Mouse (Mus musculus): Measurements from ENCODE around the gene Kcna5. TPM values are rescaled to one million over a fixed set of nuclear protein-coding genes. Genes with fewer than 3 reads are reported as not detected.
A peak's percentile ranks its signal among the peaks of the same experiment; 100 is the strongest.

Kcna5 gene
- polyA plus RNA-seq, 1 experiment from 2014 or later = 1.6 TPM

GRCm38 (mm10) chr6:126500088-126500487, 35.1 kb downstream of the Kcna5 start:
- Histone ChIP-seq H3K9me3 (ENCODE audit: control insufficient read depth, low read length) (no peaks in the 10 kb centered on the region), H3K4me1 (ENCODE audit: control insufficient read depth, insufficient read depth, low read length) (no peaks in the 10 kb centered on the region), H3K36me3 (ENCODE audit: control insufficient read depth, insufficient read depth, low read length) (no peaks in the 10 kb centered on the region), H3K4me3 (ENCODE audit: low read depth, low read length) (no peak overlapping the region), H3K4me2 (ENCODE audit: low read depth, severe bottlenecking) (no peak overlapping the region), H3K27ac (replicated peaks; ENCODE audit: low read depth, low read length) (no peak overlapping the region), H3K9ac (ENCODE audit: low read length) (no peak overlapping the region), H3K27me3 (ENCODE audit: control insufficient read depth, insufficient read depth, low read length) (no peaks in the 10 kb centered on the region)
- ATAC-seq (ENCODE audit: insufficient number of reproducible peaks, low FRiP score, low TSS enrichment, low read depth) (no peak), DNase-seq (ENCODE audit: low spot score) (peak; percentile 91)
- 23% methylated on average over 8 of the region's 8 CpGs for WGBS

GRCm38 (mm10) chr6:126497878-126498277, 37.3 kb downstream of the Kcna5 start:
- Histone ChIP-seq H3K4me3 (ENCODE audit: low read depth, low read length) (no peak overlapping the region), H3K9ac (ENCODE audit: low read length) (no peak overlapping the region), H3K36me3 (ENCODE audit: control insufficient read depth, insufficient read depth, low read length) (no peaks in the 10 kb centered on the region), H3K27ac (replicated peaks; ENCODE audit: low read depth, low read length) (no peak overlapping the region), H3K4me2 (ENCODE audit: low read depth, severe bottlenecking) (no peak overlapping the region), H3K27me3 (ENCODE audit: control insufficient read depth, insufficient read depth, low read length) (no peaks in the 10 kb centered on the region), H3K4me1 (ENCODE audit: control insufficient read depth, insufficient read depth, low read length) (no peaks in the 10 kb centered on the region), H3K9me3 (ENCODE audit: control insufficient read depth, low read length) (no peaks in the 10 kb centered on the region)
- DNase-seq (ENCODE audit: low spot score) (peak; percentile 67), ATAC-seq (ENCODE audit: insufficient number of reproducible peaks, low FRiP score, low TSS enrichment, low read depth) (no peak)
- 57% methylated on average over 5 of the region's 5 CpGs for WGBS

- Histone ChIP-seq H3K4me3 (ENCODE audit: low read depth, low read length) (no peak overlapping the region), H3K36me3 (ENCODE audit: control insufficient read depth, insufficient read depth, low read length) (no peaks in the 10 kb centered on the region), H3K27me3 (ENCODE audit: control insufficient read depth, insufficient read depth, low read length) (no peaks in the 10 kb centered on the region), H3K27ac (replicated peaks; ENCODE audit: low read depth, low read length) (no peak overlapping the region), H3K4me1 (ENCODE audit: control insufficient read depth, insufficient read depth, low read length) (no peaks in the 10 kb centered on the region), H3K9me3 (ENCODE audit: control insufficient read depth, low read length) (no peaks in the 10 kb centered on the region), H3K9ac (ENCODE audit: low read length) (no peak overlapping the region), H3K4me2 (ENCODE audit: low read depth, severe bottlenecking) (no peak overlapping the region)
- WGBS = 45% methylated on average over 6 of the region's 6 CpGs
- DNase-seq (ENCODE audit: low spot score) = no peak
- no peak for ATAC-seq (ENCODE audit: insufficient number of reproducible peaks, low FRiP score, low TSS enrichment, low read depth)
These were observed 37.9 kb downstream of the Kcna5 start for GRCm38 (mm10) chr6:126497173-126497839.

GRCm38 (mm10) chr6:126487136-126487535, 48.1 kb downstream of the Kcna5 start:
- H3K4me1 ChIP-seq (ENCODE audit: control insufficient read depth, insufficient read depth, low read length) = no peaks in the 10 kb centered on the region

GRCm38 (mm10) chr6:126484887-126485286, 50.3 kb downstream of the Kcna5 start:
- H3K36me3 ChIP-seq (ENCODE audit: control insufficient read depth, insufficient read depth, low read length) = no peaks in the 10 kb centered on the region
- no peaks in the 10 kb centered on the region for H3K4me1 ChIP-seq (ENCODE audit: control insufficient read depth, insufficient read depth, low read length)
- H3K4me2 ChIP-seq (ENCODE audit: low read depth, severe bottlenecking) = no peak overlapping the region
- no peaks in the 10 kb centered on the region for H3K9me3 ChIP-seq (ENCODE audit: control insufficient read depth, low read length)
- no peak overlapping the region for H3K27ac ChIP-seq (replicated peaks; ENCODE audit: low read depth, low read length)
- no peak overlapping the region for H3K9ac ChIP-seq (ENCODE audit: low read length)
- H3K4me3 ChIP-seq (ENCODE audit: low read depth, low read length) = no peak overlapping the region
- 51% methylated on average over 4 of the region's 4 CpGs for WGBS
- no peak for ATAC-seq (ENCODE audit: insufficient number of reproducible peaks, low FRiP score, low TSS enrichment, low read depth)
- no peak for DNase-seq (ENCODE audit: low spot score)
- no peaks in the 10 kb centered on the region for H3K27me3 ChIP-seq (ENCODE audit: control insufficient read depth, insufficient read depth, low read length)

More at GRCm38 (mm10) chr6:126487136-126487535, 48.1 kb downstream of the Kcna5 start:
- Histone ChIP-seq H3K36me3 (ENCODE audit: control insufficient read depth, insufficient read depth, low read length) (no peaks in the 10 kb centered on the region), H3K9ac (ENCODE audit: low read length) (no peak overlapping the region), H3K27me3 (ENCODE audit: control insufficient read depth, insufficient read depth, low read length) (no peaks in the 10 kb centered on the region), H3K4me3 (ENCODE audit: low read depth, low read length) (no peak overlapping the region), H3K27ac (replicated peaks; ENCODE audit: low read depth, low read length) (no peak overlapping the region), H3K4me2 (ENCODE audit: low read depth, severe bottlenecking) (no peak overlapping the region; the same call in 1 of the 2 replicates), H3K9me3 (ENCODE audit: control insufficient read depth, low read length) (no peaks in the 10 kb centered on the region)
- ATAC-seq (ENCODE audit: insufficient number of reproducible peaks, low FRiP score, low TSS enrichment, low read depth) = no peak
- DNase-seq (ENCODE audit: low spot score) = no peak
- 36% methylated on average over 4 of the region's 4 CpGs for WGBS

GRCm38 (mm10) chr6:126483264-126483867, 51.8 kb downstream of the Kcna5 start:
- H3K9me3 ChIP-seq (ENCODE audit: control insufficient read depth, low read length) = no peaks in the 10 kb centered on the region
- ATAC-seq (ENCODE audit: insufficient number of reproducible peaks, low FRiP score, low TSS enrichment, low read depth) = no peak
- H3K27me3 ChIP-seq (ENCODE audit: control insufficient read depth, insufficient read depth, low read length) = no peaks in the 10 kb centered on the region
- 48% methylated on average over 11 of the region's 11 CpGs for WGBS
- DNase-seq (ENCODE audit: low spot score) = no peak
- H3K36me3 ChIP-seq (ENCODE audit: control insufficient read depth, insufficient read depth, low read length) = no peaks in the 10 kb centered on the region
- no peak overlapping the region for H3K4me3 ChIP-seq (ENCODE audit: low read depth, low read length)
- H3K9ac ChIP-seq (ENCODE audit: low read length) = no peak overlapping the region
- no peak overlapping the region for H3K4me2 ChIP-seq (ENCODE audit: low read depth, severe bottlenecking)
- no peaks in the 10 kb centered on the region for H3K4me1 ChIP-seq (ENCODE audit: control insufficient read depth, insufficient read depth, low read length)
- H3K27ac ChIP-seq (replicated peaks; ENCODE audit: low read depth, low read length) = no peak overlapping the region

Other genes starting within 250 kb of the Kcna5 start
- 0.23 and 0.38 TPM in 2 replicates for gene Kcna1, start 111.0 kb upstream of the Kcna5 start, polyA plus RNA-seq (2014; fragmentation: Nextera tagmentation; extraction: Ambion mirVana)
- gene Kcna6, start 205.3 kb upstream of the Kcna5 start, polyA plus RNA-seq (2014; fragmentation: Nextera tagmentation; extraction: Ambion mirVana) = 5.3 and 6.8 TPM in 2 replicates

Data from limb, embryonic 11.5 days (tissue).